ENCODE assay signal across 11 mouse cellular contexts in the genomic region with DNA sequence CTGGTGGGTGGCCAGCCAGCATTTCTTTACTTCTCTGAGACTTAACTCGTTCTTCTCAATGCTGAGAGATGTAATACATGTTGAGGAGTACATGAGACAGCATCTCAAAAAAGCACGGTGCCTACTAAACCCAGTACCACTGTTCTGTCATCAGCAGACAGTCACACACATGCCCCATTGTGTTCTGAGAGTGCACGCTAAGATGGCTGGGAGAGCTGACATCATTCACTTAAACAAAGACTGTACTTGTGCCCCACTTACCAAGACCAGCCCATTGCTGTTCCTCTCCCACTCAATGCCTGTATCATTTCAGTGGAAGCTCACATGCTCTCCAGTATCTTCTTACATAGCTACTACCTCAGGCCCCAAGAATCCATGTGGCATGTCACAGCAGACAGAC.
DNase-seq lines count a peak whose midpoint lies in the region; ATAC-seq and TF ChIP-seq lines count a peak whose summit lies in the region.
"Had no signal": no experiment of that assay in that cellular context is flagged by ENCODE, and none has a peak within 500 bp of the region (broad histone marks: within the 10 kb centered on the region; RNA-seq: fewer than 3 reads in every experiment).

No protein-coding gene starts in this region.

- H3K36me3 ChIP-seq in intestine, embryonic 14.5 days (ENCODE audit: control insufficient read depth, insufficient read depth, low read length), result no peaks in the 10 kb centered on the region
- H3K36me3 ChIP-seq in intestine, postnatal 0 days (ENCODE audit: control insufficient read depth, insufficient read depth), result no peaks in the 10 kb centered on the region
- H3K36me3 ChIP-seq in forebrain, postnatal 0 days (ENCODE audit: insufficient read depth), result no peaks in the 10 kb centered on the region
- H3K36me3 ChIP-seq in midbrain, embryonic 12.5 days, result no peaks in the 10 kb centered on the region
- H3K36me3 ChIP-seq in stomach, postnatal 0 days (ENCODE audit: control insufficient read depth, insufficient read depth, low read length), result no peaks in the 10 kb centered on the region
- no peaks in the 10 kb centered on the region for H3K36me3 ChIP-seq in intestine, embryonic 15.5 days
- H3K36me3 ChIP-seq: stomach, embryonic 15.5 days had no signal

- H3K9ac ChIP-seq in intestine, embryonic 14.5 days (ENCODE audit: low read length), result no peak overlapping the region
- no peak overlapping the region for H3K9ac ChIP-seq in intestine, postnatal 0 days (ENCODE audit: low read depth, low read length)
- no peak overlapping the region for H3K9ac ChIP-seq in forebrain, postnatal 0 days
- no peak overlapping the region for H3K9ac ChIP-seq in midbrain, embryonic 12.5 days (replicated peaks)
- no peak overlapping the region for H3K9ac ChIP-seq in stomach, postnatal 0 days (ENCODE audit: low read length)
- H3K9ac ChIP-seq in intestine, embryonic 15.5 days, result no peak overlapping the region
- H3K9ac ChIP-seq: stomach, embryonic 15.5 days had no signal

- DNase-seq in intestine, embryonic 14.5 days (ENCODE audit: low spot score), result no peak
- DNase-seq in brain, embryonic 14.5 days (ENCODE audit: low read depth), result peak; percentile 80
- DNase-seq in forebrain, postnatal 0 days, result peak; percentile 21
- DNase-seq in kidney, adult 9 months, result no peak
- DNase-seq in stomach, postnatal 0 days (ENCODE audit: low spot score), result no peak
- DNase-seq: embryo, embryonic 11 days had no signal

- no peak for TF ChIP-seq EP300 in stomach, postnatal 0 days (optimal IDR thresholded peaks at IDR 0.05)

- H3K27ac ChIP-seq in intestine, embryonic 14.5 days (ENCODE audit: low read depth), result no peak overlapping the region
- H3K27ac ChIP-seq in intestine, postnatal 0 days (ENCODE audit: low read depth, low read length), result no peak overlapping the region
- H3K27ac ChIP-seq in forebrain, postnatal 0 days (ENCODE audit: low read depth, low read length), result no peak overlapping the region
- H3K27ac ChIP-seq in midbrain, embryonic 12.5 days (replicated peaks), result 0 out of 2 replicates have a peak overlapping the region, but pooled peaks have one; percentile 25
- H3K27ac ChIP-seq in stomach, postnatal 0 days (replicated peaks), result no peak overlapping the region
- no peak overlapping the region for H3K27ac ChIP-seq in intestine, embryonic 15.5 days
- H3K27ac ChIP-seq: stomach, embryonic 15.5 days had no signal

- H3K4me2 ChIP-seq in intestine, embryonic 14.5 days (ENCODE audit: low read length), result no peak overlapping the region
- no peak overlapping the region for H3K4me2 ChIP-seq in intestine, postnatal 0 days (replicated peaks; ENCODE audit: low read depth)
- no peak overlapping the region for H3K4me2 ChIP-seq in forebrain, postnatal 0 days (ENCODE audit: low read depth)
- no peak overlapping the region for H3K4me2 ChIP-seq in midbrain, embryonic 12.5 days (replicated peaks)
- no peak overlapping the region for H3K4me2 ChIP-seq in stomach, postnatal 0 days (replicated peaks; ENCODE audit: low read depth)
- H3K4me2 ChIP-seq in intestine, embryonic 15.5 days (replicated peaks), result no peak overlapping the region
- H3K4me2 ChIP-seq: stomach, embryonic 15.5 days had no signal

- no peaks in the 10 kb centered on the region for H3K4me1 ChIP-seq in intestine, embryonic 14.5 days (replicated peaks; ENCODE audit: control insufficient read depth, insufficient read depth, low read length)
- H3K4me1 ChIP-seq in intestine, postnatal 0 days (replicated peaks; ENCODE audit: control insufficient read depth, insufficient read depth, low read length), result no peaks in the 10 kb centered on the region
- H3K4me1 ChIP-seq in forebrain, postnatal 0 days (ENCODE audit: insufficient read depth), result no peaks in the 10 kb centered on the region
- H3K4me1 ChIP-seq in midbrain, embryonic 12.5 days, result peaks cover 15% of the 10 kb centered on the region
- H3K4me1 ChIP-seq in stomach, postnatal 0 days (replicated peaks; ENCODE audit: control insufficient read depth, insufficient read depth), result no peaks in the 10 kb centered on the region
- H3K4me1 ChIP-seq in intestine, embryonic 15.5 days (replicated peaks), result no peaks in the 10 kb centered on the region
- H3K4me1 ChIP-seq: megakaryocyte, embryonic 14.5 days; stomach, embryonic 15.5 days had no signal

- H3K9me3 ChIP-seq in intestine, embryonic 14.5 days (ENCODE audit: control insufficient read depth, low read length), result no peaks in the 10 kb centered on the region
- no peaks in the 10 kb centered on the region for H3K9me3 ChIP-seq in intestine, postnatal 0 days (ENCODE audit: control insufficient read depth)
- 0 out of 2 replicates have a peak, but pooled peaks cover 2% of the 10 kb centered on the region for H3K9me3 ChIP-seq in forebrain, postnatal 0 days (ENCODE audit: low read length)
- H3K9me3 ChIP-seq in midbrain, embryonic 12.5 days, result 0 out of 2 replicates have a peak, but pooled peaks cover 2% of the 10 kb centered on the region
- H3K9me3 ChIP-seq in stomach, postnatal 0 days (ENCODE audit: control insufficient read depth, low read length), result no peaks in the 10 kb centered on the region
- H3K9me3 ChIP-seq in intestine, embryonic 15.5 days, result no peaks in the 10 kb centered on the region
- H3K9me3 ChIP-seq: stomach, embryonic 15.5 days had no signal

- WGBS in intestine, embryonic 14.5 days, result 70% methylated on average over 3 of the region's 3 CpGs
- WGBS in intestine, postnatal 0 days, result 66% methylated on average over 3 of the region's 3 CpGs
- 29% methylated on average over 3 of the region's 3 CpGs for WGBS in forebrain, postnatal 0 days
- 50% methylated on average over 3 of the region's 3 CpGs for WGBS in midbrain, embryonic 12.5 days
- 63% methylated on average over 3 of the region's 3 CpGs for WGBS in stomach, postnatal 0 days
- WGBS in intestine, embryonic 15.5 days, result 71% methylated on average over 3 of the region's 3 CpGs

- ATAC-seq in intestine, embryonic 14.5 days (replicated peaks; ENCODE audit: low FRiP score, low TSS enrichment, low read depth), result 0 out of 2 replicates have a peak, but pooled peaks have one; percentile 32
- ATAC-seq in intestine, postnatal 0 days, result no peak
- peak; percentile 89 for ATAC-seq in forebrain, postnatal 0 days
- ATAC-seq in midbrain, embryonic 12.5 days (ENCODE audit: low FRiP score, low read depth), result 0 out of 2 replicates have a peak, but pooled peaks have one; percentile 49
- ATAC-seq in stomach, postnatal 0 days (ENCODE audit: low FRiP score, low TSS enrichment), result no peak
- ATAC-seq in intestine, embryonic 15.5 days, result no peak

- TF ChIP-seq POLR2A in brain, embryonic 14.5 days (IDR thresholded peaks at IDR 0.05; ENCODE audit: borderline replicate concordance, extremely low read depth, insufficient read depth, insufficient read length, poor library complexity, severe bottlenecking), result no peak

- no peaks in the 10 kb centered on the region for H3K27me3 ChIP-seq in intestine, embryonic 14.5 days (replicated peaks; ENCODE audit: control insufficient read depth, insufficient read depth, low read length)
- H3K27me3 ChIP-seq in intestine, postnatal 0 days (replicated peaks; ENCODE audit: control insufficient read depth, insufficient read depth, low read length), result no peaks in the 10 kb centered on the region
- no peaks in the 10 kb centered on the region for H3K27me3 ChIP-seq in forebrain, postnatal 0 days (ENCODE audit: insufficient read depth, low read length)
- H3K27me3 ChIP-seq in midbrain, embryonic 12.5 days, result peaks cover 9% of the 10 kb centered on the region; the same call in 1 of the 2 replicates
- no peaks in the 10 kb centered on the region for H3K27me3 ChIP-seq in stomach, postnatal 0 days (ENCODE audit: control insufficient read depth, insufficient read depth, low read length)
- no peaks in the 10 kb centered on the region for H3K27me3 ChIP-seq in intestine, embryonic 15.5 days (replicated peaks)
- H3K27me3 ChIP-seq: megakaryocyte, embryonic 14.5 days; stomach, embryonic 15.5 days had no signal

- no peak overlapping the region for H3K4me3 ChIP-seq in intestine, embryonic 14.5 days (ENCODE audit: low read depth, low read length)
- no peak overlapping the region for H3K4me3 ChIP-seq in intestine, postnatal 0 days (ENCODE audit: low read depth, low read length)
- no peak overlapping the region for H3K4me3 ChIP-seq in forebrain, postnatal 0 days (ENCODE audit: low read depth, low read length)
- no peak overlapping the region for H3K4me3 ChIP-seq in midbrain, embryonic 12.5 days
- H3K4me3 ChIP-seq in stomach, postnatal 0 days (ENCODE audit: low read depth, low read length), result no peak overlapping the region
- H3K4me3 ChIP-seq in intestine, embryonic 15.5 days (replicated peaks), result no peak overlapping the region
- H3K4me3 ChIP-seq: megakaryocyte, embryonic 14.5 days; stomach, embryonic 15.5 days had no signal

- TF ChIP-seq CTCF in intestine, postnatal 0 days (IDR thresholded peaks at IDR 0.05; ENCODE audit: low read depth), result no peak
- no peak for TF ChIP-seq CTCF in brain, embryonic 14.5 days (IDR thresholded peaks at IDR 0.05; ENCODE audit: borderline replicate concordance, extremely low read depth, insufficient read depth, insufficient read length)
- no peak for TF ChIP-seq CTCF in forebrain, postnatal 0 days (IDR thresholded peaks at IDR 0.05; ENCODE audit: low read depth)
- TF ChIP-seq CTCF in stomach, postnatal 0 days (IDR thresholded peaks at IDR 0.05; ENCODE audit: low read depth), result no peak

Comparison
In these comparisons a context has a peak if more than half of its experiments do, and no peak if none do; other contexts are left out.
1. ATAC-seq: peak in intestine, embryonic 14.5 days (single experiment), forebrain, postnatal 0 days (single experiment) and midbrain, embryonic 12.5 days (single experiment); none in intestine, postnatal 0 days (single experiment), stomach, postnatal 0 days (single experiment) and intestine, embryonic 15.5 days (single experiment).
2. DNase-seq: peak in brain, embryonic 14.5 days (single experiment) and forebrain, postnatal 0 days (single experiment); none in intestine, embryonic 14.5 days (single experiment), kidney, adult 9 months (single experiment) and stomach, postnatal 0 days (single experiment).